Mouse (Mus musculus) lung, embryonic 16.5 days (tissue): ENCODE measurements around the gene Nrcam. TPM values are rescaled to one million over a fixed set of nuclear protein-coding genes. Genes with fewer than 3 reads are reported as not detected.
A peak's percentile ranks its signal among the peaks of the same experiment; 100 is the strongest.

Experiments used
- ATAC-seq: fragments of 200-750 bp; cut with Nextera tagmentation; 2 replicates; pipeline ENCODE4 v1.8.0; 2017; ENCODE audit warnings: low read depth, mild to moderate bottlenecking, moderate library complexity
- H3K27ac ChIP-seq: fragments of 300-500 bp; sonication (generic); 2 replicates; pipeline ENCODE4 v1.5.1; 2014; ENCODE audit warnings: mild to moderate bottlenecking, control low read depth, low read length
- H3K27me3 ChIP-seq: fragments of 300-500 bp; sonication (generic); 2 replicates; pipeline ENCODE4 v1.6.1; 2014; ENCODE audit warnings: low read depth, low read length, mixed read lengths; ENCODE audit not compliant: control insufficient read depth, insufficient read depth
- H3K36me3 ChIP-seq: fragments of 300-500 bp; sonication (generic); 2 replicates; pipeline ENCODE4 v1.6.1; 2014; ENCODE audit warnings: low read length; ENCODE audit not compliant: control insufficient read depth, insufficient read depth
- H3K4me1 ChIP-seq: fragments of 300-500 bp; sonication (generic); replicated peaks from 2 replicates; pipeline ENCODE4 v1.6.1; 2014; ENCODE audit warnings: low read length, mixed read lengths; ENCODE audit not compliant: control insufficient read depth, insufficient read depth
- H3K4me2 ChIP-seq: fragments of 300-500 bp; sonication (generic); 2 replicates; pipeline ENCODE4 v1.6.1; 2014; ENCODE audit warnings: low read depth, low read length, control low read depth
- H3K4me3 ChIP-seq: fragments of 300-500 bp; sonication (generic); 2 replicates; pipeline ENCODE4 v1.5.1; 2014; ENCODE audit warnings: mild to moderate bottlenecking, low read length, control low read depth
- H3K9ac ChIP-seq: fragments of 300-500 bp; sonication (generic); 2 replicates; pipeline ENCODE4 v1.6.1; 2014; ENCODE audit warnings: low read length, control low read depth
- H3K9me3 ChIP-seq: fragments of 300-500 bp; sonication (generic); 2 replicates; pipeline ENCODE4 v1.6.1; 2016; ENCODE audit warnings: low read length; ENCODE audit not compliant: control insufficient read depth
- WGBS: fragments of 180-500 bp; shearing (Covaris S2); extraction: QIAGEN DNeasy Blood & Tissue Kit; methylation state at CpG from one replicate; pipeline ENCODE4 v1.1.7; 2014; 5-methylcytosine and 5-hydroxymethylcytosine counted together
- polyA plus RNA-seq: library from polyadenylated mRNA; unstranded; fragments of >200 nt; fragmentation: Nextera tagmentation; extraction: Ambion mirVana; gene quantifications from 2 replicates; pipeline ENCODE4 v1.2.1, GENCODE M21; 2015

Gene Nrcam
- polyA plus RNA-seq, 1 experiment from 2014 or later: 26.5 TPM

DNA sequence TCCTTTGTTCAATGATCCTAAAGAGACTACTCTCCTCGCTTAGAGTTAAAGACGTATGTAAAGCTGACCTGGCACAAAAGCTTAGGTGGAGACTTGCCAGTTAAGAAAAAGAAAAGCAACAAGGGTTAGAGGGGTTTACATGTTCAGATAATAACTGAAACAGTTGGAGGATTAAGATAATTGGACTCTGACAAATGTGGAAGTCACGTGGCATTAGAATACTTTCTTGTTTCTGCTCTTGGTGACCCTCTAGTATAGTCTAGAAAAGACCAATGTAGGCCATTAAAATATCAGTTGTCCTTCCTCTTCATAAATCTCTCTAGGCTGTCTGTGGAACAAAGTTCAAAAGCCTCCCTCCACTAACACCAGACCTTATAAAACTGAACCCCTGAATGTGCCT lies 20.5 kb upstream of the Nrcam start:
- 86% methylated on average over 3 of the region's 3 CpGs for WGBS
- Histone ChIP-seq H3K4me1 (no peaks in the 10 kb centered on the region; the same call in 1 of the 2 replicates), H3K27ac (no peak overlapping the region), H3K27me3 (no peaks in the 10 kb centered on the region), H3K4me3 (no peak overlapping the region), H3K4me2 (no peak overlapping the region), H3K9me3 (no peaks in the 10 kb centered on the region), H3K9ac (no peak overlapping the region), H3K36me3 (peaks cover 15% of the 10 kb centered on the region)
- ATAC-seq: no peak

DNA sequence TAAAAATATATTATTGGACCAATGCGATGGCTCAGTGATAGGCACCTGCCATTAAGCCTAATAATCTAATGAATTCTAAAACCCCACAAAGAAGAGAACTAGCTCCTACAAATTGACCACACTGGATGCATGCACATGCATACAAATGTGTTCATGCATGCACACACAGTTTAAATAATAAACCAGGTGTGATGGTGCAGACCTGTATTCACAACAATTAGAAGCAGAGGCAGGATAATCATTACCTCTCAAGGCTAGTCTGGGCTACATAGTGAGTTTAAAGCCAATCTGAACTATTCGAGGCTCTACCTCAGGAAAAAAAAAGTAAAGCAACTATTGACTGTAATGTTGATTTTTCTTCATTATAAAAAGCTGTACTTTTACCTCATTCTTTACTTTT lies 13.5 kb upstream of the Nrcam start:
- no peak overlapping the region for H3K27ac ChIP-seq
- no peak overlapping the region for H3K4me2 ChIP-seq
- H3K4me3 ChIP-seq: no peak overlapping the region
- ATAC-seq: no peak
- no peak overlapping the region for H3K9ac ChIP-seq
- H3K27me3 ChIP-seq: no peaks in the 10 kb centered on the region
- 87% methylated on average over 2 of the region's 2 CpGs for WGBS
- no peaks in the 10 kb centered on the region; the same call in 1 of the 2 replicates for H3K4me1 ChIP-seq
- no peaks in the 10 kb centered on the region for H3K9me3 ChIP-seq
- no peaks in the 10 kb centered on the region for H3K36me3 ChIP-seq

DNA sequence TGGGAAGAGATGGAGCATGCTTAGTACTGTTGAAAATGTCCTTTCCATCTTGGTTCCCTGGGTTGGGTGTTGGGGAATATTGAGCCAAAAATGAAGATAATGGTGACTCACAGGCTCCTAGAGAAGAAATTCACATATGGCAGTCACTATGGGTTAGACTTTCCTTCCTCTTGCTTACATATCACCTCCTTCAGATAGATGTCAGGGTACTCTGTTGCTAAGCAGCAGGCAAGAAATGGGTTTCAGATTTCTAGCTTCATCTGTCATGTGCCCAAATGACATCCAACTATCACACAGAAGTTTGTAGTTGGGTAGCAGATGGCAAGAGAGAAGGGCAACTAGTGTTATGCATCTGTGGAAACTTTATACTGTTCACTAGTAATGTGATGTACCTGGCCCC lies 3.6 kb upstream of the Nrcam start:
- Histone ChIP-seq H3K4me1 (peaks cover 5% of the 10 kb centered on the region; the same call in 1 of the 2 replicates), H3K9me3 (no peaks in the 10 kb centered on the region), H3K36me3 (no peaks in the 10 kb centered on the region), H3K4me3 (no peak overlapping the region), H3K9ac (no peak overlapping the region), H3K27me3 (peaks cover under 1% of the 10 kb centered on the region; the same call in 1 of the 2 replicates), H3K27ac (no peak overlapping the region), H3K4me2 (no peak overlapping the region)
- no peak for ATAC-seq

DNA sequence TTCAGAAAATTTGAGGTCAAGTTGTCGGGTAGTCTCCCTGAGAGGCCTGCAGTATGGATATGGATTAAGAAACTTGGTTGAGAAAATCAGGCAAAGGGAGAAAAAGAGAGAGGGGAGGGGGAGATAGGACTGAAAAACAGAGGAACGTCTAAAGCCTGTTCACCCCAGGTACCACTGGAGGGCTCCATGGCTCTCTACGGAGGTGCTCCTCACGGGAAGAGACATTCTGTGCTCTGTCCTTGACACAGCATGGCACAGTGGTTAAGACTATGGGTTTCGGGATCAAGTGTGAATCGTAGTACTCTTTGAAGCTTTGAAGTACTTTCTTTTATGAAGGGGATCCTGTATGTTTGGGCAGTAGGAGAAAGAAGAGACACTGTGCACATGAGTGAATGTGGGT lies 1.2 kb upstream of the Nrcam start:
- no peak overlapping the region for H3K4me3 ChIP-seq
- no peak overlapping the region for H3K27ac ChIP-seq
- 37% methylated on average over 6 of the region's 6 CpGs for WGBS
- H3K9ac ChIP-seq: no peak overlapping the region
- no peaks in the 10 kb centered on the region for H3K36me3 ChIP-seq
- no peaks in the 10 kb centered on the region for H3K9me3 ChIP-seq
- no peak overlapping the region for H3K4me2 ChIP-seq
- peaks cover 10% of the 10 kb centered on the region for H3K4me1 ChIP-seq
- ATAC-seq: no peak
- peaks cover 3% of the 10 kb centered on the region; the same call in 1 of the 2 replicates for H3K27me3 ChIP-seq

DNA sequence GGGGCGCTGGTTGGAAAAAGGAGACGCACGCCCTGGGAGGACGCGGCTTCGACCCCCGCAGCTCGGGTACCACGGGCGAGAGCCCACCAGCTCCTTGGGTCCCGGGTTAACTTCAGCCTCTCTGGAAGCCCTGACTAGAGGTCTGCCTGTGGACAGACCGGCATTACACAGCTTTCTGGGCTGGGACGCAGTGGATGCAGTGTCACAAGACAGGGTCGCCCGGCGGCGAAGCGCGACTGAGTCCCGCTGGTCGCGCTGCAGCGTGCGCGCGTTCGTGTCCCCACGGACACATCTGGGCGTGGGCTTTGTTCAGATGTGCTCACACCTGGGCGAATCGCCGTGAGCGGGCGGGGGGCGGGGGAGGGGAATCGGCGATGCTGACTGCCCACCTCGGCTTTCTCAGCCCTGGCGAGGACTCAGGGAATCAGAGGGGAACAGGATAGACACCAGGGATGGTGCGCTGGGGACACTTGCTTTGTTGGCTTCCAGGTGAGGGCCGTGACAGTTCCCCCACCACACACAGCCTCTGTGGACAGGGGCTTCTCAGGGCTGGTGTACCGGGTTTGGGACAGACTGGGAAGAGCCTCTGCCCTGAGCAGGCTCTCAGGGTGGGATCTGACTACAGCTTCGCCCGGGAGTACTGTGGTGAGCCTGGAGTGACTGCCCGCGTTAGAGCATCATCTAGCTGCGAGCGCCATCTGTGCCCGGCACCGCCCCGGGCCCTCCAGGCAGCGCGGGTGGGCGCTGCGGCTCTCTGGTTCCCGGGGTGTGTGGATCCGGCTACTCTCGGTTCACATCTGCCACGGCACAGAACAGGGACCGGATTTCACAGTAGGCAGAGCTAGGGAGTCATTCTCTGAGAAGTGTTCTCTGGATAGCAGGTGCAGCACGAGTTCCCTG lies 881 bp downstream of the Nrcam start:
- peak overlapping the region; percentile 59; the same call in 1 of the 2 replicates for H3K27ac ChIP-seq
- H3K36me3 ChIP-seq: no peaks in the 10 kb centered on the region
- H3K4me3 ChIP-seq: peak overlapping the region; percentile 73
- H3K9ac ChIP-seq: peak overlapping the region; percentile 74
- no peaks in the 10 kb centered on the region for H3K9me3 ChIP-seq
- under 1% methylated on average over 56 of the region's 61 CpGs for WGBS
- H3K27me3 ChIP-seq: peaks cover 3% of the 10 kb centered on the region; the same call in 1 of the 2 replicates
- peak overlapping the region; percentile 98 for H3K4me2 ChIP-seq
- H3K4me1 ChIP-seq: peaks cover 10% of the 10 kb centered on the region
- ATAC-seq: peak; percentile 49

DNA sequence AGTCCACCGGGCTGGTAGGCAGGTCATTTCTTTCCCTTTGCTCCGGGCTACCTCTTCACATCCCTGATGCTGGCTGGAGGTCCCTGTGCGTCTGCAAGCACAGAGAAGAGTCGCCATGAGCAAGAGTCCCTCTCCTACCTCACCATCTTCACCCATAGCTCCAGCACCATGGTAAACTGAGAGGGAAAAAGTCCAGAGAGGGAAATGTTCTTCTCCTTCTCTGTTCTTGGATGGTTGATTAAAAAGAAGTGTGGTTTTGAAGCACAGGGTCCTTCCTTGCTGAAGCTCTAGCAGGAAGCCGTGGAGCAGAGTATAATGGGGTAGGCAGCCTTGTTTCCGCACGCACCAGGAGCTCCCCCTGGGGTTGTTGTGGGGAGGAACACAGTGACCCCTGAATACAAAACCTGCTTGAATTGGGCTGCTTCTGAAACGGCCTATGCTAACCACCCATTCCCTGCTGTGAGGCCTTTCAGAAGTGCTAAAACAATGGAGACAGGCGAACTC lies 1.6 kb downstream of the Nrcam start:
- Histone ChIP-seq H3K4me3 (peak overlapping the region; percentile 73), H3K4me1 (peaks cover 10% of the 10 kb centered on the region), H3K4me2 (peak overlapping the region; percentile 98), H3K27me3 (peaks cover 3% of the 10 kb centered on the region; the same call in 1 of the 2 replicates), H3K27ac (no peak overlapping the region), H3K9ac (peak overlapping the region; percentile 74), H3K36me3 (no peaks in the 10 kb centered on the region), H3K9me3 (no peaks in the 10 kb centered on the region)
- WGBS: 3% methylated on average over 9 of the region's 9 CpGs
- ATAC-seq: no peak

DNA sequence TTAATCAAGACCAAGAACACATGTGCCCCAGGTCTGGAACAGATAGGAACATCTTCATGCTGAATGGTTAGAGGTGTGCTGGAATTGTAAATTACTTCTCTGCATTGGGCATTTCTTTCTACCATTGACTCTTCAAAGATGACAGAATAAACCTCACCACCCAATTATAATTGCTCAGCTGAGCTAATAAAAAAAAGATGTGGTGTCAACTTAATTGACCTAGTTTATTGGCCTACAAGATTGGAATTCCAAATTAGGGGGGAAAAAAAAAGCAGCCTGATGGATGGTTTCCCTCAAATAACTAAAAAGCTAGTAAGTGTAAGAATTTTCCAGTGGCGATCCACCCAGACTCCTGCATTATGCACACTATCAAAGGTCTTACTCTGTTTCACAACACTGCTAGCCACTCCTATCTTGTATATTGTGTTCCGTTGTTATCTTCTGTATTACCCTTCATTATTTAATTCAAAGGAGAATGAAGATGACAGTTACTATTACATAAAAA lies 8.5 kb downstream of the Nrcam start:
- no peak overlapping the region for H3K4me2 ChIP-seq
- no peaks in the 10 kb centered on the region for H3K36me3 ChIP-seq
- ATAC-seq: no peak
- no peaks in the 10 kb centered on the region for H3K9me3 ChIP-seq
- H3K4me1 ChIP-seq: peaks cover 4% of the 10 kb centered on the region; the same call in 1 of the 2 replicates
- H3K9ac ChIP-seq: no peak overlapping the region
- 75% methylated on average over 2 of the region's 2 CpGs for WGBS
- H3K27me3 ChIP-seq: no peaks in the 10 kb centered on the region
- no peak overlapping the region for H3K27ac ChIP-seq
- H3K4me3 ChIP-seq: no peak overlapping the region

GRCm38 (mm10) chr12:44338195-44338622 lies 9.5 kb downstream of the Nrcam start:
- 46% methylated on average over 8 of the region's 8 CpGs for WGBS
- Histone ChIP-seq H3K4me1 (peaks cover 4% of the 10 kb centered on the region; the same call in 1 of the 2 replicates), H3K9ac (no peak overlapping the region), H3K4me3 (no peak overlapping the region), H3K9me3 (no peaks in the 10 kb centered on the region), H3K27ac (no peak overlapping the region), H3K4me2 (no peak overlapping the region), H3K36me3 (no peaks in the 10 kb centered on the region), H3K27me3 (no peaks in the 10 kb centered on the region)
- ATAC-seq: no peak

- no peak overlapping the region for H3K9ac ChIP-seq
- no peaks in the 10 kb centered on the region for H3K4me1 ChIP-seq
- no peaks in the 10 kb centered on the region for H3K27me3 ChIP-seq
- H3K4me2 ChIP-seq: no peak overlapping the region
- no peak for ATAC-seq
- WGBS: 70% methylated on average over 6 of the region's 6 CpGs
- no peaks in the 10 kb centered on the region for H3K9me3 ChIP-seq
- no peak overlapping the region for H3K4me3 ChIP-seq
- no peak overlapping the region for H3K27ac ChIP-seq
- H3K36me3 ChIP-seq: no peaks in the 10 kb centered on the region
Measured at GRCm38 (mm10) chr12:44344075-44344474, 15.4 kb downstream of the Nrcam start.
